In the genomic region with DNA sequence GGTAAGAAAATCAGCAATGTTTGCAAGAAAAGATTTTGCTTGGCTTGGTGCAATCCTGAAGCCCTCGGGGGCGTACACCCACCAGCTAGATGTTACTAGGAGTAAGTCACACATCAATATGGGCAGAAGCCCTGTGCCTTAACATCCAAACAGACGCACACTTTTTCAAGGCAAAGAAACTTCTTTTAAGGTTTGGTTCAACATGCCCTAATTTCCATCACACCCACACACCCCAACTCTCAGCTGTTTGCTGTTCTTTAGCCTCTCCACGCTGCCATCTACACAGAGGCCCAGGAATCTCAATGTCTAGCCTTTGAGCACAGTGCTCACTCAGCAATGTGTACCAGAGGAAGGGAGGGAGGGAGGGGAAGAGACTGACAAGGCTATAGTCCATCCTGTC, we compare ENCODE assay signal across 23 mouse cellular contexts. TPM values are rescaled to one million over a fixed set of nuclear protein-coding genes. Genes with fewer than 3 reads are reported as not detected.
A peak's percentile ranks its signal among the peaks of the same experiment; 100 is the strongest.
DNase-seq lines count a peak whose midpoint lies in the region; ATAC-seq lines count a peak whose summit lies in the region.
"Had no signal": no experiment of that assay in that cellular context is flagged by ENCODE, and none has a peak within 500 bp of the region (broad histone marks: within the 10 kb centered on the region; RNA-seq: fewer than 3 reads in every experiment).

No protein-coding gene starts in this region.

- WGBS in heart, embryonic 12.5 days: 71% methylated on average over 4 of the region's 4 CpGs

- intact Hi-C loops in left cerebral cortex, postnatal 14 days (cut with DNase I): no loop called here
- intact Hi-C loops in left cerebral cortex, postnatal 36 days (cut with DNase I): no loop called here
- intact Hi-C loops in left cerebral cortex, postnatal 4 days (cut with DNase I): no loop called here

- no peaks in the 10 kb centered on the region for H3K4me1 ChIP-seq in heart, embryonic 12.5 days (replicated peaks)
- H3K4me1 ChIP-seq: forebrain, embryonic 13.5 days; heart, embryonic 13.5 days had no signal

- DNase-seq in frontal cortex, postnatal 25 days (ENCODE audit: low spot score in 2 of 2): no peak
- peak; percentile 23 for DNase-seq in left cerebral cortex, adult 11 months (ENCODE audit: low spot score)
- DNase-seq in left cerebral cortex, postnatal 14 days (ENCODE audit: low spot score in 2 of 2): no peak
- DNase-seq in left cerebral cortex, postnatal 36 days (ENCODE audit: low spot score in 2 of 2): peak; percentile 28 to 36
- no peak for DNase-seq in left cerebral cortex, postnatal 4 days
- DNase-seq in brain, adult 2 months (ENCODE audit: low read depth, low spot score): peak; percentile 73
- DNase-seq: adrenal gland, adult 8-10 months; adrenal gland, postnatal 25 days; cerebellum, adult 18-20 months; cerebellum, adult 9-10 months; cerebellum, postnatal 14 days; gastrocnemius, postnatal 25 days; heart, adult 18-20 months; heart, postnatal 14 days; heart, postnatal 4 days had no signal

- no peaks in the 10 kb centered on the region; the same call in 1 of the 2 replicates for H3K9me3 ChIP-seq in heart, embryonic 12.5 days (replicated peaks)
- H3K9me3 ChIP-seq: forebrain, embryonic 10.5 days; forebrain, embryonic 13.5 days; heart, embryonic 13.5 days had no signal

- H3K27me3 ChIP-seq in heart, embryonic 12.5 days (replicated peaks): peaks cover 6% of the 10 kb centered on the region; the same call in 1 of the 2 replicates
- H3K27me3 ChIP-seq: forebrain, embryonic 13.5 days had no signal

- H3K36me3 ChIP-seq in heart, embryonic 12.5 days: no peaks in the 10 kb centered on the region
- H3K36me3 ChIP-seq: forebrain, embryonic 10.5 days; heart, embryonic 13.5 days had no signal

- H3K4me2 ChIP-seq in heart, embryonic 12.5 days: no peak overlapping the region
- H3K4me2 ChIP-seq: forebrain, embryonic 13.5 days; heart, embryonic 13.5 days; hindbrain, embryonic 14.5 days had no signal

- H3K9ac ChIP-seq in heart, embryonic 12.5 days: no peak overlapping the region
- H3K9ac ChIP-seq: forebrain, embryonic 13.5 days; heart, embryonic 13.5 days; hindbrain, embryonic 14.5 days had no signal

- H3K4me3 ChIP-seq in heart, embryonic 12.5 days: no peak overlapping the region
- H3K4me3 ChIP-seq: forebrain, embryonic 10.5 days; forebrain, embryonic 13.5 days; heart, embryonic 13.5 days had no signal

- ATAC-seq in frontal cortex, adult (ENCODE audit: low TSS enrichment): peak; percentile 62
- no peak for ATAC-seq in heart, embryonic 12.5 days (ENCODE audit: insufficient number of reproducible peaks, low FRiP score)
- ATAC-seq: activated CD4-positive, CD25-positive, alpha-beta regulatory T cell, adult 4 months; forebrain, embryonic 13.5 days; forebrain, embryonic 16.5 days had no signal

- no peak overlapping the region for H3K27ac ChIP-seq in heart, embryonic 12.5 days (ENCODE audit: poor library complexity, severe bottlenecking)
- H3K27ac ChIP-seq: forebrain, embryonic 10.5 days; forebrain, embryonic 13.5 days; heart, embryonic 13.5 days; hindbrain, embryonic 14.5 days had no signal

RNA-seq across cellular contexts. Expression of a gene that starts 28.2 kb away (rescaled TPM):
- 100 to 1,000 TPM; 135 to 155 TPM for total RNA-seq in left cerebral cortex, postnatal 14 days (2021)
- 100 to 1,000 TPM; 128 to 150 TPM for total RNA-seq in left cerebral cortex, postnatal 36 days (2021)
- 10 to 100 TPM; 67.1 to 68.9 TPM for total RNA-seq in left cerebral cortex, postnatal 4 days (2021)
- polyA plus RNA-seq in heart, embryonic 12.5 days (2016; fragmentation: Nextera tagmentation; extraction: Ambion mirVana): 0.10 and 0.13 TPM in 2 replicates
- total RNA-seq: gastrocnemius, postnatal 25 days; heart, adult 18-20 months; heart, postnatal 14 days had no signal
- polyA plus RNA-seq: activated CD4-positive, CD25-positive, alpha-beta regulatory T cell, adult 4 months had no signal

Comparison
In these comparisons a context has a peak if more than half of its experiments do, and no peak if none do; other contexts are left out.
1. DNase-seq: peak in left cerebral cortex, adult 11 months (single experiment), left cerebral cortex, postnatal 36 days (2 of 2) and brain, adult 2 months (single experiment); none in frontal cortex, postnatal 25 days (0 of 2), left cerebral cortex, postnatal 14 days (0 of 2) and left cerebral cortex, postnatal 4 days (single experiment).